Mouse (Mus musculus) retina, postnatal 7 days (tissue): Measurements from ENCODE around the gene Fam178b.

Experiments used
- DNase-seq: peaks from one replicate; pipeline ENCODE4 v3.0.0-alpha.2; 2012; ENCODE audit warnings: low read depth, low spot score

The Fam178b gene

DNA sequence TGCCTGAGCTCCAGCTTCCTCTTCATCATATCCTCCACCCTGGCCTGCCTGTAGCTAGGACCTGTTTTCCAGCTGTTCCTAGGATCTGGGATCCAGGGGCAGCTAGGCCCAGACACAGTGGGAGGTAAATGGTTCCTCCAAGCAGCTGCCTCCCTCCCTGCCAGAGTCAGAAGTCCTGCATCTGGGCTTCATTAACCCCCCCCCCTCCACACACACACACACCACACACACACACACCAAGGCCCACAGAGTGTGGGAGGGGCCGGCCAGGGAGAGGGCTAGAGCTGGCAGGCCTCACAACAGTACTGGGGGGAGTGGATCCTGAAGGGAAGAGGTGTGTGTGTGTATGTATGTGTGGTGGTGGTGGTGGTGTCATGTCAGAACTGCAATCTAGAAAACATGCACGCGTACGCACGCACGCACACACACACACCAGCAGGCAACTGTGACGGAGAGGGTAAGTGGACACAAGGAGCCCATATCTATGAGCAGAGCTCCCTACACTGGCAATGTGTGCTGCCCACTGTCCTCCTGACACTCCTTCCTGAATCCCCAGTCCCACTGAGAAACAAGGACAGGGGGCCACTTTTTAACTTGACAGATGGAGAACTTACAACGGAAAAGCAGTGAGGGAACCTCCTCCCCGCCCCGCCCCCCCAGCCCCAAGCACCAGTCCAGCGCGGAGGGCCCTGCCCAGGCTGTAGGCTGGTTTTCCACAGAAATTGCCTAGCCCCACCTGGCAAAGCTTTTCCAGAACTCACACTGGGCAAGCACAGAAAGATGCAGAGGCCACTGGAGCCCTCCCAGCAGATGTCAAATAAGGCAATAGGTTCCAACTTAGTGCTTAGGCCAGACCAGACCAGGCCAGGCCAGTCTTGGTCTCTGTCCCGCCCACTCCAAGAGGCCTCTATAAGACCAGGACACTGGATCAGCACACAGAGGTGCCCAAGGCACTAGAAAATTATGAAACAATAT is 94.2 kb downstream of the Fam178b start:
- DNase-seq: no peak

GRCm38 (mm10) chr1:36587860-36588259 is 95.1 kb downstream of the Fam178b start:
- DNase-seq: no peak

GRCm38 (mm10) chr1:36586288-36586687 is 96.7 kb downstream of the Fam178b start:
- DNase-seq: no peak

DNA sequence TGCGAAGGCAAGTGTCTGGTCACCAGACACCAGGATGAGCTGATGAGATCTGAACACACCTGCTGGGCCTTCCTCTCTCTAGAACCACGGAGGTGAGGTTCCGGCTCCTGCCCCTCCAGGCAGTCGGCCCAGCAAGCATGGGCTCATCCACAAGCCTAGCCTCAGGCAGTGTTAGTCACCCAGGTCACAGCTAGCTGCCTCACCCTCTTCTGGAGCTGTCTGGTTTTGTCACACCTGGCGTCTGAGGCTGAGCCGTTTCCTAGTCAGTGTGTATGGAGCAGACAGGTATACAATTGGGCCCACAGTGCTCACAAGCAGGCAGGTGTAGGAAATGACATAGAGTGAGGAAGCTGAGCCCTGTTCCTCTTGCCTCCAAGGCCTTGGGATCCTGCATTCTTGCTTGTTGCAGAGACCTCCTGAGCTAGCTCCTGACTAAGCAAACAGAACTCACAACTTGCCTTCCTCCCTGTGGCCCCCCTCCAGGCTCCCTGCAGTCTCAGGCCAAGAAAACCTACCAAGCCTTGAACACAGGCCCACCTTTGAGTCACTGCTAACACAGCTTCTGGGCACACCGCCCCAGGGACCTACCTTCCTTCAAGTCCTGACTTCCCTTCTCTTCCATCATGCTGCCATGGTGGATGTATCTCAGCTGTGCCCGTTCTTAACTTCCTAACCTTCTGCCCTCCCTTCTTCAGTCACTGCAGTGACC is 99.4 kb downstream of the Fam178b start:
- no peak for DNase-seq

- no peak for DNase-seq
These were observed 100.8 kb downstream of the Fam178b start for GRCm38 (mm10) chr1:36582211-36582610.

- no peak for DNase-seq
These were observed 101.7 kb downstream of the Fam178b start for GRCm38 (mm10) chr1:36581260-36581659.

GRCm38 (mm10) chr1:36580384-36581207 is 102.4 kb downstream of the Fam178b start:
- DNase-seq: no peak

- DNase-seq: no peak
These were observed 103.0 kb downstream of the Fam178b start for GRCm38 (mm10) chr1:36579974-36580383.

- no peak for DNase-seq
These were observed 105.8 kb downstream of the Fam178b start for GRCm38 (mm10) chr1:36576991-36577675.

GRCm38 (mm10) chr1:36575347-36575746 is 107.6 kb downstream of the Fam178b start:
- DNase-seq: no peak

DNA sequence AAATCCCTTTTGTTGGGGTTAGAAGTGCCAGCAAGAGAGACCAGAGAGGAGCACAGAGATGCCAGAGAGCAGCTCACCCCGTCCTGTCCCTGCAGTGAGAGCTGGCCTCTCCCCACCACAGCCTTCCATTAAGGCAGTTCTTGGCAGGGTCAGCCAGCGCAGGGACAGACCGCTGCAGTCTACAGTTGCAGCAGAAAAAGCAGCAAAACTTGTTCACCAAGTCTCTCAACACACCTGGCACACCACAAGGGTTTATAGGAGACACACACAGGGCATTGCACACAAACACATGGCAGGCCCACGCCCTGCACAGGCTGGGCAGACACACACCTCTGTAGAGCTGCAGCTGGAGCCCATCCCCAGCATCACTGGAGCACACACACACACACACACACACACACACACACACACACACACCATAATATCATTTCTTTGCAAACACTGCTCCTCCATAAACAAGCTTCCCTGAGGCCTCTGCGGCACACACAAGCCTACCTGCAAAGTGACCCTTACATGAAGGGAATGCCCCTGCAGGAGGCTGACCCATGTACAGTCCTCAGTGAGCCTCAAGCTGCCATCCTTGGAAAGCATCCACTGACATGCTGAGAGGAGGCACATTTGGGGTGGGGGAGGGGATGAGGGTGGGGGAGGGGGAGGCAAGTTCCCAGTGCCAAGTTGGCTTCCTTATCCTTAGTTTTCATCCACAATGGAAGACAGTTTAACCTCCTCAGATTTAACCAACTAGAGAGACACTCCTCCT is 108.6 kb downstream of the Fam178b start:
- DNase-seq: no peak

- DNase-seq: no peak
These were observed 109.5 kb downstream of the Fam178b start for GRCm38 (mm10) chr1:36573524-36573923.

GRCm38 (mm10) chr1:36572709-36573108 is 110.3 kb downstream of the Fam178b start:
- DNase-seq: no peak

DNA sequence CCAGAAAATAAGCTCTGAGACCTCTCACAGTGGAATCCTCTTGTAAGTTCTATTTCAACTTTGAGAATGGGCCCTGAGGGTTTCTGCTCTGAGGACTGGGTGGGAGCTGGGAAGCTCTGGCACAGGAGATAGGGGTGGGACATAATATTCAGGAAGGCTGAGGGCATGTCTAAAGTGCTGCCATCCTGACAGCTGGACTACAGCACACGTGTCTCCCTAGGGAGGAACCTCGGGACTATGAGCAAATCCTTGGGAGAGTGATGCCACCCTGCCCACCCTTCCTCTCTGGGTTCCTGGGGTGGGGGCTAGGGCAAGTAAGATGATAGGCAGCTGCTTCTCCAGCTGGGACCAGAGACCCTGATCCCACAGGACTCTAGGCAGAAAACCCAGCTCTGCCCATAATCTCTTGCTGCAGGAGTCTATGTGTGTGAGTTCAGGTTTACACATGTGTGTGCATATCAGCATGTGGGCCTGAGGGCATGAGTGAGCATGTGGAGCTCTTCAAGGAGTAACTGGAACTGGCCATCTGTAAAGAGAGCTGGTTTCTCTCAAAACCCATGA is 110.8 kb downstream of the Fam178b start:
- no peak for DNase-seq

- no peak for DNase-seq
These were observed 111.4 kb downstream of the Fam178b start for GRCm38 (mm10) chr1:36571627-36572026.

DNA sequence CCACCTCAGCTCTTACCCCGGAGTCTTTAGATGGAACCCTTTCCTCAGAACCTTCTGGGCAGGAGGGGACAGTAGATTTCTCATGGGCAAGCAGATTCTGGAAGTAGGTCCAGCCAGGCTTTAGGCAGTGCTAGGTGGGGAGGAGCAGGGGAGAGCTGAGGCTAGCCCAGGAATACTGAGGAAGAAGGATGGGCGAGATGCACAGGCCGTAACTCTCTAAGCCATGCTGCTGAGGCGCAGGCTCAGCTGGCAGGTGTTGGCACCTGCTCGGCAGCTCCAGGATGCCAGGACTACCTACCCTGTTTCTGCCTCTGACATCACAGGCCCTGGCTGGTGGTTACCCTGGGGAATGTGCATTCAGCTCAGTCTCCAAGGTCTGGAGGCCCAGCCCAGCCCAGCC is 112.7 kb downstream of the Fam178b start:
- DNase-seq: no peak

DNA sequence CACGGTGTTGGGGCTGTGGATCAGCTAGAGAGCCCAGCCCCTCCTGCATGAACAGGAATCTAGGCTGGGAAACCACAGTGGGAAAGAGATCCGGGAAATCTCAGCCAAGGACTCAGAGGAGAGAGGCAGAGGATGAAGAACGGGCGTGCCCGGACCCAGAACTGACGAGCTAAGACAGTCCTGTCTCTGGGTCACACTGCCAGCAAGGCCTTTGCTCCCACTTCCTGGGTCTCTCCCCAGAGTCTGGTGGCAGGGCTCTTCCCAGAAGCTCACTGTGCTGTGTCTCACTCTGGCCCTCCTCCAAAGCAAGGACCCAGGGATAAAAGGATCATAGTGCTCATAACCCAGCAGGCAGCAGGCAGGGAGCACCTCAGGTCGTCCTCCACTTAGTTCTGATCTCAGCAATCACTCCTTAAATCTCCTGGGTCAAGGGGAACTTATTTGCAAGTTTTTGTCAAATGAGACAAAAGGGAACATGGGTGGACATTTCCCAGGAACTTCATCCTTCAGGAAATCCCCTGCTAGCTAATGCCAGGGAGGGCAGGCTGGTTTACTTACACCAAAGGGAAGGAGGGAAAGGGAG is 113.2 kb downstream of the Fam178b start:
- no peak for DNase-seq

GRCm38 (mm10) chr1:36568776-36569175 is 114.2 kb downstream of the Fam178b start:
- no peak for DNase-seq

DNA sequence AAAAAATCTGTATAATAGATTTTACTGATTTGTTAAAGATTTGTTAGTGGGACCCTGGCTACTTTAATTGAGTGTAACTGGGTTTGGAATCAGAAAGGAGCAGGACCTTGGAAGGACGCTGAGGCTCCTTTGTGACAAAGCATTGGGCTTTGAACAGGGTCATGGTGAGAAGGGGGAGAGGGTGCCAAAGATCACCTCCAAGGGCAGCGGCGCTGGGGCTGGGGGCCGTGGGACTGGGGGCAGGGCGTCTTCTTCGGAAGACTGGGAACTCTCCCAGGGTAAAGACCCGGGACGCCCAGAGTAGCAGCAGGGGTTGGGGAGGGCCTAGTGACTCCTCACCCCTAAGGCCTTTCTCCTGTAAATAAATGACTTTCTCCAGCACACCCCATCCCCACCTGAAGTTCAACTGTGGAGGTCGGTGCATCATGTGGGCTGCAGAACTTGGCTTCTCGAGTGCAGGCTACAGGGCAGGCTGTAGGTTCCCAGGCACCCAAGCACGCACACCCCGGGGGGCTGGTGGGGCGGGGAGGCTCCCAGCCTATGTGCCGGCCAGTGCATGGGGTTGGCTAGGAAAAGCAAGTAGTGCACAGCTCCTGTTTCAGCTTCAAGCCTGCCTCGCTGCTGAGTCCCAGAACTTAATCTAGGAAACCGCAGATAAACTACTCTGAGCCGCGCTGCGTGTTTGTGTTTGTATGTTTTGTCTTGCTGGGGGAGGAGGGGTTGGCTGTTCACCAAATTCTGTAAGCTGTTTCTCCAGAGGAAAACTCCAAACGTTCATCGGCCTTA is 115.0 kb downstream of the Fam178b start:
- no peak for DNase-seq
